Mouse (Mus musculus): ENCODE results near the gene Abhd12. TPM values are rescaled to one million over a fixed set of nuclear protein-coding genes. Genes with fewer than 3 reads are reported as not detected.
"Not testable (repeated sequence)": the region's sequence is repeated elsewhere in the genome, so short reads cannot be mapped to it uniquely, and the experiment has no call there.

Gene Abhd12
- 74.2 and 78.9 TPM in 2 replicates for polyA plus RNA-seq (2015; fragmentation: Nextera tagmentation; extraction: Ambion mirVana)

DNA sequence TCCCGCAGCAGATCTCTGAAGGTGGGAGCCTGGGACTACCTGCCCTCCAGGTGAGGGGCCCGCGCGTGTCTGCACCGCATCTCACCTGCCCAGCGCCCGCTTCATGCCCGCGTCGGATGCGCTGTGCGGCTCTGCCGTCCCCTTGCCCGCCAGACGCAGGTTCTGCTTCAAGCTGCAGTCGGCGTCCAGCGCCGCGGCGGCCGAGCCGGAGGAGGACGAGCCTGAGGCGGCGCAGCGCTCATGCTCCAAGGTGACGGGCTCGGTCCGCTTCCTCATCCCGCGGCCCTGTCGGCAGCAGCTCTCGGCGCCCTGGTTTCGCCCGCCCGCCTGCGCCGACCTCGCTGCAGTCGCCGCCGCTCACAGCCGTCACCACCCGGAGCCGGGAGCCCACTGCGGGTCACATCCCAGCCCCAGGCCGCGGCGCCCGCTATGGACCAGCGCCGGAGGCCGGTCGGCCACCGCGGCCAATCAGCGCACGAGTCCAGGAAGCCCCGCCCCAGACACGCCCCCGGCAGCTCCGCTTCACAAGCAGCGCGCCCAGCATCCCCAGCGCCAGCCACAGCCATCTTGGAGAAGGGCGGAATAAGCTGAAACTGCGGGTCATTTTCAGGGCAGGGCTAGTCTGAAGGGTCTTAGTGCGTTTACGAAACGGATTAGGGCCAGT is at the start of gene Abhd12:
Abhd12 (minus strand) TSS at position 470 of the 664 bp plus-strand sequence.
- WGBS: under 1% methylated on average over 72 of the region's 72 CpGs
- peaks cover 13% of the 10 kb centered on the region; the same call in 1 of the 2 replicates for H3K4me1 ChIP-seq
- ATAC-seq (ENCODE audit: insufficient number of reproducible peaks, low FRiP score, low TSS enrichment, low read depth): peak; percentile 98

DNA sequence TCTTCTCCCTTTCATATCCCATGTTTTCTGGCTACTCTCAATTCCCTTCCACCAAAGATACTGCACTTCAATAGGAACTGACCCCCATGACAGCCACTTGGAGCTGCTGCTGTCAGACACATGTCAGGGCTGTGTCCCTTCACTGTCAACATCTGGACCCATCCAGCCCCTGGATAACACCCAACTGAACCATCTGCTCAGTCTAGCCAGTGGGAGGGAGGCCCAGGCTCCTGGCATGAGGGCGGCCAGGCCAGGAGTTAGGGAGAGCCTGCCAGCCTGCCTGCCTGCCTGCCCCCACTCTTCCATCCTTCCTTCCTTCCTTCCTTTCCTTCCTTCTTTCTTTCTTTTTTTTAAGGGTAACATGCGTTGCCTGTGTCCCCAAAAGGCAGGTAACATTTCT is 46.7 kb upstream of the Abhd12 start:
- no peaks in the 10 kb centered on the region for H3K27me3 ChIP-seq
- no peaks in the 10 kb centered on the region for H3K4me1 ChIP-seq
- no peaks in the 10 kb centered on the region for H3K9me3 ChIP-seq (replicated peaks)
- no peak overlapping the region for H3K9ac ChIP-seq
- ATAC-seq (ENCODE audit: insufficient number of reproducible peaks, low FRiP score, low TSS enrichment, low read depth): no peak
- no peak overlapping the region for H3K4me3 ChIP-seq (replicated peaks)
- no peak overlapping the region for H3K27ac ChIP-seq (replicated peaks)
- 82% methylated on average over 2 of the region's 2 CpGs for whole genome bisulfite sequencing
- H3K4me2 ChIP-seq (replicated peaks): no peak overlapping the region
- H3K36me3 ChIP-seq: peaks cover 19% of the 10 kb centered on the region

More for the DNA sequence above, at the start of gene Abhd12:
- Histone ChIP-seq H3K4me3 (replicated peaks) (peak within 1 kb of the TSS; percentile 79), H3K9ac (peak within 1 kb of the TSS; percentile 69), H3K27me3 (no peaks in the 10 kb centered on the region), H3K36me3 (no peaks in the 10 kb centered on the region), H3K4me2 (replicated peaks) (peak within 1 kb of the TSS; percentile 88), H3K27ac (replicated peaks) (peak within 1 kb of the TSS; percentile 87), H3K9me3 (replicated peaks) (no peaks in the 10 kb centered on the region)

DNA sequence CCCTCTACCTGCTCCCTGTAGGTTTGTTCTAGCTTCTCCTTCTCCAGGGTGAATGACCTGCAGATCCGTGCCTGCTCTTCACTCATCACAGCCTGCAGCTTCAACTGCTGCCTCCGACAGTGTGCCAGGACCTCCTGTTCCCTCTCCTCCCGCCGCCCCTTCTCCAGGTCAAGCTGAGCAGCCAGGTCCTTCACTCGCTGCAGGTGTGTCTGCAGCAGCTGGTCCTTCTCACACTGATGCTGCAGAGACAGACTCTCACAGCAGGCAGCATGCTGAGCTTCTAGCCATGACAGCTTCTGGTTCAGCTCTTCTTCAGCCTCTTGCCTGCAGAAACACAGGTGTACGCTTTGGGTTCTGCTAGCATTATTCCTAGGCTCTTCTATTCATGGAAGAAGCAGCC is 45.5 kb upstream of the Abhd12 start:
- no peaks in the 10 kb centered on the region for H3K9me3 ChIP-seq (replicated peaks)
- H3K4me1 ChIP-seq: no peaks in the 10 kb centered on the region
- H3K4me2 ChIP-seq (replicated peaks): no peak overlapping the region
- WGBS: 95% methylated on average over 6 of the region's 6 CpGs
- H3K27ac ChIP-seq (replicated peaks): no peak overlapping the region
- H3K27me3 ChIP-seq: no peaks in the 10 kb centered on the region
- H3K36me3 ChIP-seq: peaks cover 19% of the 10 kb centered on the region
- no peak overlapping the region for H3K4me3 ChIP-seq (replicated peaks)
- no peak overlapping the region for H3K9ac ChIP-seq
- no peak for ATAC-seq (ENCODE audit: insufficient number of reproducible peaks, low FRiP score, low TSS enrichment, low read depth)

DNA sequence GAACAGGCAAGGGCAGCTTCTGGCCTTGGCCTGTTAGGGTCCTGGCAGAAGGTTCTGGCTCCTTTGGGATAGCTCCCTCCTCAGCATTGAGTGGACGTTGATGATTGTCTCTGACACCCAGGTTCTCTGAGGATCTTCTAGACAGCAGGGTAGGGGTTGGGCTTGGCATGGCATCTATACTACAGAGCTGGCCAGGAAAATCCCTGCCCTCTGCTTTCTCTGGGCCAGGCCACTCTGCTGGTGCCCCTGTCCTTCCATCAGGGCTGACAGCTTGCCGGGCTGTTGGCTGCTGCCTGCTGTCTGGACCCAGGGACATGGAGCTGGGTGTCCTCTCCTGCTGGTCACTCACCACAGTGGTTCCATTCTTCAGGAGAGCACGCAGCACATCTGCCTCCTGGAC is 45.1 kb upstream of the Abhd12 start:
- Histone ChIP-seq H3K4me1 (no peaks in the 10 kb centered on the region), H3K9ac (no peak overlapping the region), H3K9me3 (replicated peaks) (no peaks in the 10 kb centered on the region), H3K27me3 (no peaks in the 10 kb centered on the region), H3K4me3 (replicated peaks) (no peak overlapping the region), H3K27ac (replicated peaks) (no peak overlapping the region), H3K4me2 (replicated peaks) (no peak overlapping the region), H3K36me3 (peaks cover 22% of the 10 kb centered on the region)
- WGBS: 86% methylated on average over 3 of the region's 3 CpGs
- no peak for ATAC-seq (ENCODE audit: insufficient number of reproducible peaks, low FRiP score, low TSS enrichment, low read depth)

DNA sequence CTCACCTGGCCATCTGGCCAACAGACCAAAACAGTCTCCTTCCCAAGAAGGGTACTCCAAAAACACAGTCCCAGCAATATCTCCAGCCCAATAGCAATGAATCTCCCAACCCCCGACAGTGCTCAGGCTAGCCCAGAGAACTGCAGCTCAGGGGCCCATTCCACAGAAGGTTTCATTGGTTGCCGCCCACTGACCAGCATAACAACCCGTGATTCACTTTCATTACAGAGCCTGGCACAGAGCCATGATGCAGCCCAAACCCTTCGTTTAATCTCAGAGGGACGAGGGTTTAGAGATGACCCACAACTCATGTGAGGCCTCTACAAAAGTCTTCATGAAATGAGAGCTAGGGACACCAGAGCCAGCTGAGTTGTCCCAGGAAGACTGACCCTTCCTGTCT is 44.2 kb upstream of the Abhd12 start:
- H3K27me3 ChIP-seq: no peaks in the 10 kb centered on the region
- WGBS: 86% methylated on average over 5 of the region's 5 CpGs
- H3K27ac ChIP-seq (replicated peaks): no peak overlapping the region
- H3K9ac ChIP-seq: no peak overlapping the region
- ATAC-seq (ENCODE audit: insufficient number of reproducible peaks, low FRiP score, low TSS enrichment, low read depth): no peak
- H3K4me2 ChIP-seq (replicated peaks): no peak overlapping the region
- H3K4me3 ChIP-seq (replicated peaks): no peak overlapping the region
- no peaks in the 10 kb centered on the region for H3K9me3 ChIP-seq (replicated peaks)
- peaks cover 22% of the 10 kb centered on the region for H3K36me3 ChIP-seq
- no peaks in the 10 kb centered on the region for H3K4me1 ChIP-seq

DNA sequence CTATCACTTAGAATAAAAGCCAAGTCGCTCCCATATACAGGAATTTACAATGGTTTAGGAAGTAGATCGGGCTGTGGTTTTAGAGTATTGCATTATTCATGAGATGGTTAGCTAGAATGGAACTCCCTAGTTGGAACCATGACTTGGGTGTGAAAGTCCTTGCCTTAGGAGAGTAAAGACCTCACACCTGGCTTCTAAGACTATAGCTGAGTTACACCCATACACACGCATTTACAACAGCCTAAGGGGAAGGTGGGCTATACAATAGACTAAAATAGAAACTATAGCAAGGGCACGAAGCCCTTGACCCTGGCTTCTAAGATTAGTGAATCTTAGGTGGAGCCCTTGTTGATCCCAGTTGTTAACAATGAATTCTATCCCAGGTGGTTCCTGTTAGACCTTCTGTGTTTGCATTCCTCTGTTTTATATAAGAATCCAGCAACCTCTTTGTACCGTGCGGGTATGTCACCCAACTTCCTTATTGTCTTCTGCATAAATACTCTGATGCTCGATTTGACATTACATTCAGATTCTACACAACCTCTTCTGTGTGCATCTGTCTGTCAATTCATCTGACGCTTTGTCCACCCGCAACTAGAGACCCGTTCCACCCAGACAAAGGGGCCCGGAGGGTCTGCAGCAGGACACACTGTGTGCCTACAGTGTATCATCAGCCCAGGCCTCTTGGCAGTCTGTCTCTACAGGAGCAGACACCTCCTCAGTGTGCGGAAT is 43.5 kb upstream of the Abhd12 start:
- peaks cover 20% of the 10 kb centered on the region for H3K36me3 ChIP-seq
- H3K9ac ChIP-seq; H3K27ac ChIP-seq (replicated peaks); H3K27me3 ChIP-seq; ATAC-seq (ENCODE audit: insufficient number of reproducible peaks, low FRiP score, low TSS enrichment, low read depth); H3K4me2 ChIP-seq (replicated peaks); H3K4me3 ChIP-seq (replicated peaks); H3K4me1 ChIP-seq; H3K9me3 ChIP-seq (replicated peaks): not testable (repeated sequence)
- 87% methylated on average over 12 of the region's 12 CpGs for WGBS

DNA sequence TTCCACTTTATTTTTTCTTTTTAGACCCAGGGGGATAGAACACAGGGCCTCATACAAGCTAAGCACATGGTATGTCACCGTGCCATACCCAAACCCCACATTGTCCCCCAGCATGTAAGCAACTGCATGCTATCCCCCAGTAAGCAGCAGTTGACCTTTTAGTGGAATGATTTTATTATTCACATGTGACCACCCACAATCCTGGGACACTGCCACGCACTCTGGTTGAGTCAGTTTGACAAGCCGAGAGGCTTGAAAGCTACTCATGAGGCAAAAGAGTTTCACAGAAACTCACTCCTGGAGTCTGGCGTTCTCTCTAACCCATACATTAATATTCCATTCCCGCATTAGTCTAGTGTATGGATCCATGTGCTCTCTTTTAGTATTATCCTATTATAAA is 42.8 kb upstream of the Abhd12 start:
- H3K27me3 ChIP-seq; H3K9ac ChIP-seq; H3K4me3 ChIP-seq (replicated peaks); H3K27ac ChIP-seq (replicated peaks); H3K4me1 ChIP-seq; H3K9me3 ChIP-seq (replicated peaks); ATAC-seq (ENCODE audit: insufficient number of reproducible peaks, low FRiP score, low TSS enrichment, low read depth); H3K4me2 ChIP-seq (replicated peaks): not testable (repeated sequence)
- peaks cover 16% of the 10 kb centered on the region for H3K36me3 ChIP-seq
- 86% methylated on average over 5 of the region's 5 CpGs for WGBS

DNA sequence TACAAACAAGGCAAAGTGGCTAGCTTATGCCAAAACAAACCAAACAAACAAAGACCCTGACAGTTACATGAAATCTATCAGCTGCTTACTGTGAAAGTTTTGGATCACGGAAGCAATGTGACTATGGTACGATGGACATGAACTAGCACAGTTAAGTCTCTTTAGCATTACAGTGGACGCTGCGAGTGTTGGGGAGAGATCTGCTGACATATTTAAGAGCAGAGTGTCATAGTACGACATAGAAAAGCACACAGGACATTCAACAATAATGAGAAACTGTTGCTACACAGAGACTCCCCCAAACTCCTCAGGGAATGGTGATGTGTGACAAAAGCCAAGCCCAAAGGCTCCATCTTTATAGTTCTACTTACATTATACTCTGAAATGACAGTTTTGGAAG is 39.5 kb upstream of the Abhd12 start:
- no peak overlapping the region for H3K27ac ChIP-seq (replicated peaks)
- H3K4me2 ChIP-seq (replicated peaks): no peak overlapping the region
- whole genome bisulfite sequencing: 90% methylated on average over 5 of the region's 5 CpGs
- H3K9me3 ChIP-seq (replicated peaks): no peaks in the 10 kb centered on the region
- no peaks in the 10 kb centered on the region for H3K27me3 ChIP-seq
- H3K9ac ChIP-seq: no peak overlapping the region
- no peak overlapping the region for H3K4me3 ChIP-seq (replicated peaks)
- peaks cover 13% of the 10 kb centered on the region for H3K36me3 ChIP-seq
- no peaks in the 10 kb centered on the region for H3K4me1 ChIP-seq
- ATAC-seq (ENCODE audit: insufficient number of reproducible peaks, low FRiP score, low TSS enrichment, low read depth): no peak

DNA sequence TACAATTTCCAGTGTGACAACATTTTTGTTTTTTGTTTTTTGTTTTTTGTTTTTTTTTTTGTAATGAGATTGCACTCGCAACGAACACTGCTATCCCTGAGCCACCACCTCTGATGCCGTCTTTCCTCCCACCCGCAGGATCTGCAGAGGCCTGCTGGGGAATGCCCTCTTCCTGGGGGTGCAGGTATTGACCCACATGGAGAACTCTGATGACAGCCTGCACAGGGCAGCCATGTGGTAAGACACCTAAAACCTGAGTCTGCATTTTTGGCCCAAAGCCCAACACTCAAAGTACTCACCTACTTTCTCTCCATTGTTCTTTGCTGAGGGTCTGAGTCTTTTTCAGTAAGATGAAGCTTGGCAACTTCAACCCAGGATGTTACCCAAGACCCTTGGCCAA is 30.1 kb upstream of the Abhd12 start:
- ATAC-seq (ENCODE audit: insufficient number of reproducible peaks, low FRiP score, low TSS enrichment, low read depth): no peak
- Histone ChIP-seq H3K27me3 (no peaks in the 10 kb centered on the region), H3K9me3 (replicated peaks) (no peaks in the 10 kb centered on the region), H3K27ac (replicated peaks) (no peak overlapping the region), H3K4me2 (replicated peaks) (no peak overlapping the region), H3K4me3 (replicated peaks) (no peak overlapping the region), H3K4me1 (no peaks in the 10 kb centered on the region), H3K9ac (no peak overlapping the region), H3K36me3 (peaks cover 36% of the 10 kb centered on the region)
- 84% methylated on average over 4 of the region's 4 CpGs for WGBS

DNA sequence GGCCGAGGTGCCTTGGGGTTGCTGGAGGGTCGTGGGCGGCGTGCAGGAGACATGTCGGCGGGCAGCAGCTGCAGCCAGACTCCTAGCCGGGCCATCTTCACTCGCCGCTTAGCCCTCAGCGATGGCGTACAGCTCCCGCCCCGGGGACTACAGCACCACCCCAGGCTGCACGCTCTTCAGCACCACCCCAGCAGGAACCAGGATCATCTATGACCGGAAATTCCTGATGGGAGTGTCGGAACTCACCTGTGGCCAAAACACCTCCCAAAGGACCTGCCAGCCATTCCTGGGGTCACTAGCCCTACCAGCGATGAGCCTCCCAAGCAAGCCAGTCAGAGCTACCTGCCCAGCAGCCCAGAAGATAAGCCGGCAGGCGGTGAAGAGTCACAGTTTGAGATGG is 28.9 kb upstream of the Abhd12 start:
- Histone ChIP-seq H3K36me3 (peaks cover 37% of the 10 kb centered on the region), H3K4me2 (replicated peaks) (no peak overlapping the region), H3K4me1 (no peaks in the 10 kb centered on the region), H3K9me3 (replicated peaks) (no peaks in the 10 kb centered on the region), H3K9ac (no peak overlapping the region), H3K4me3 (replicated peaks) (no peak overlapping the region), H3K27ac (replicated peaks) (no peak overlapping the region), H3K27me3 (no peaks in the 10 kb centered on the region)
- 77% methylated on average over 19 of the region's 19 CpGs for WGBS
- no peak for ATAC-seq (ENCODE audit: insufficient number of reproducible peaks, low FRiP score, low TSS enrichment, low read depth)

DNA sequence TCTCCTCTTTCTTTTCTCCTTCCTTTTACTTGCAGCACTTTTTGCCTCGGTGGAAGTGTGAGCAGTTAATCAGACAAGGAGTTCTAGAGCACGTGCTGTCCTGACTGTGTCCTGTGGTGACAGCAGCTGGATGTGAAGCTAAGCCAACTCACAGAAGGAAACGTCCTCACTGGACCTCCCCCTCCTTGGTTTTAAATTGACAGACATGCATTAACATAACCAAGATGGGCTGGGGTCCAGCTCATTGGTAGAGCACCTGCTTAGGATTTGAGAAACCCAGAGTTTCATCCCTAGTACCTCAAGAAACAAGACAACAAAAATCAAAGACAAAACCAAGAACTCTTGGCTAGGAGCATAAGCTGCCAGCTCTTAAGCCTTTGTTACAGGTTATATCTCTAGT is 26.3 kb upstream of the Abhd12 start:
- WGBS: 74% methylated on average over 3 of the region's 3 CpGs
- no peak overlapping the region for H3K4me3 ChIP-seq (replicated peaks)
- no peak for ATAC-seq (ENCODE audit: insufficient number of reproducible peaks, low FRiP score, low TSS enrichment, low read depth)
- H3K9ac ChIP-seq: no peak overlapping the region
- H3K4me1 ChIP-seq: no peaks in the 10 kb centered on the region
- no peaks in the 10 kb centered on the region for H3K27me3 ChIP-seq
- peaks cover 32% of the 10 kb centered on the region; the same call in 1 of the 2 replicates for H3K36me3 ChIP-seq
- no peaks in the 10 kb centered on the region for H3K9me3 ChIP-seq (replicated peaks)
- no peak overlapping the region for H3K4me2 ChIP-seq (replicated peaks)
- H3K27ac ChIP-seq (replicated peaks): no peak overlapping the region

DNA sequence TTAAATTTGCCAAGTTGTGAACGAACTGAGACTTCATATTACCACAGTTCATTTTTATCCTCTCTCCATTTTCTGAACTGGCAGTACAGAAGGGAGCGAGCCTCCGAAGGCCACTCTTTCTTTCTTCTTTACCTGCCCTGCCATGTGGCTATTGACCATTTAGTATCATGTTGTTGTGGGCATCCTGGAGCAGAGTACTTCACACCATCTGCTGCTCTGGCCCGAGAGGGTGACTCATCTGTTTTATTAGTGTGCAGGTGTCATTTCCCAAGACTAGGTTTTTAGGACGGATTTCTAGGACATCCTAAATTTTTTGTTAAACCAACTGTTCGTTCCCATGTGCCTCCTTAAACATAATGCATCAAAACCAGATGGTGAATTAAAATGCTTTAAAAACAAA is 24.6 kb upstream of the Abhd12 start:
- no peak overlapping the region for H3K27ac ChIP-seq (replicated peaks)
- no peak overlapping the region for H3K4me3 ChIP-seq (replicated peaks)
- peaks cover 28% of the 10 kb centered on the region; the same call in 1 of the 2 replicates for H3K36me3 ChIP-seq
- H3K4me2 ChIP-seq (replicated peaks): no peak overlapping the region
- ATAC-seq (ENCODE audit: insufficient number of reproducible peaks, low FRiP score, low TSS enrichment, low read depth): no peak
- no peaks in the 10 kb centered on the region for H3K9me3 ChIP-seq (replicated peaks)
- no peak overlapping the region for H3K9ac ChIP-seq
- H3K4me1 ChIP-seq: no peaks in the 10 kb centered on the region
- no peaks in the 10 kb centered on the region for H3K27me3 ChIP-seq
- WGBS: 80% methylated on average over 6 of the region's 6 CpGs
